Mouse (Mus musculus) heart, postnatal 14 days (tissue): Measurements from ENCODE around the gene Elf2. TPM values are rescaled to one million over a fixed set of nuclear protein-coding genes. Genes with fewer than 3 reads are reported as not detected.

Source experiments
- microRNA-seq, 2 experiments: library from miRNA; unstranded; fragments of <30 nt; microRNA quantifications; one replicate each; pipeline ENCODE4 v1.2.0; 2021 to 2022
- total RNA-seq, 2 experiments: library from RNA; stranded (reverse); gene quantifications; 2 replicates each; pipeline ENCODE4 v1.2.3; 2021

Elf2 gene
- total RNA-seq, 2 experiments from 2014 or later = 72.0 to 72.9 TPM

Small RNA genes within 50 kb of the gene (microRNA-seq; reads per million reads assigned to microRNA genes)
- gene Gm24282 = 0 reads per million in 2 experiments

Other genes with a start within 250 kb of the Elf2 start
- 10 to 100 TPM; 53.9 to 68.6 TPM for gene Noct, start 116.2 kb downstream of the Elf2 start, total RNA-seq
- under 1 TPM; 0.33 to 0.34 TPM for gene Mgarp, start 56.1 kb upstream of the Elf2 start, total RNA-seq
- 1,000 to 10,000 TPM; 1,427 to 1,430 TPM for gene Ndufc1, start 68.3 kb upstream of the Elf2 start, total RNA-seq
- 10 to 100 TPM; 44.8 to 45.0 TPM for gene Naa15, start 74.5 kb upstream of the Elf2 start, total RNA-seq
- gene Rab33b, start 143.3 kb upstream of the Elf2 start, total RNA-seq = 10 to 100 TPM in 1 of 2 experiments, 1 to 10 TPM in 1; 9.3 to 10.3 TPM
- 10 to 100 TPM; 56.2 to 56.7 TPM for gene Setd7, start 220.2 kb upstream of the Elf2 start, total RNA-seq